Mouse (Mus musculus) lung, embryonic 16.5 days (tissue): ENCODE measurements around the gene Ankrd16. TPM values are rescaled to one million over a fixed set of nuclear protein-coding genes. Genes with fewer than 3 reads are reported as not detected.

Experiments used
- ATAC-seq: fragments of 200-750 bp; cut with Nextera tagmentation; 2 replicates; pipeline ENCODE4 v1.8.0; 2017; ENCODE audit warnings: low read depth, mild to moderate bottlenecking, moderate library complexity
- H3K27ac ChIP-seq: fragments of 300-500 bp; sonication (generic); 2 replicates; pipeline ENCODE4 v1.5.1; 2014; ENCODE audit warnings: mild to moderate bottlenecking, control low read depth, low read length
- H3K27me3 ChIP-seq: fragments of 300-500 bp; sonication (generic); 2 replicates; pipeline ENCODE4 v1.6.1; 2014; ENCODE audit warnings: low read depth, low read length, mixed read lengths; ENCODE audit not compliant: control insufficient read depth, insufficient read depth
- H3K36me3 ChIP-seq: fragments of 300-500 bp; sonication (generic); 2 replicates; pipeline ENCODE4 v1.6.1; 2014; ENCODE audit warnings: low read length; ENCODE audit not compliant: control insufficient read depth, insufficient read depth
- H3K4me1 ChIP-seq: fragments of 300-500 bp; sonication (generic); replicated peaks from 2 replicates; pipeline ENCODE4 v1.6.1; 2014; ENCODE audit warnings: low read length, mixed read lengths; ENCODE audit not compliant: control insufficient read depth, insufficient read depth
- H3K4me2 ChIP-seq: fragments of 300-500 bp; sonication (generic); 2 replicates; pipeline ENCODE4 v1.6.1; 2014; ENCODE audit warnings: low read depth, low read length, control low read depth
- H3K4me3 ChIP-seq: fragments of 300-500 bp; sonication (generic); 2 replicates; pipeline ENCODE4 v1.5.1; 2014; ENCODE audit warnings: mild to moderate bottlenecking, low read length, control low read depth
- H3K9ac ChIP-seq: fragments of 300-500 bp; sonication (generic); 2 replicates; pipeline ENCODE4 v1.6.1; 2014; ENCODE audit warnings: low read length, control low read depth
- H3K9me3 ChIP-seq: fragments of 300-500 bp; sonication (generic); 2 replicates; pipeline ENCODE4 v1.6.1; 2016; ENCODE audit warnings: low read length; ENCODE audit not compliant: control insufficient read depth
- whole genome bisulfite sequencing: fragments of 180-500 bp; shearing (Covaris S2); extraction: QIAGEN DNeasy Blood & Tissue Kit; methylation state at CpG from one replicate; pipeline ENCODE4 v1.1.7; 2014; 5-methylcytosine and 5-hydroxymethylcytosine counted together
- polyA plus RNA-seq: library from polyadenylated mRNA; unstranded; fragments of >200 nt; fragmentation: Nextera tagmentation; extraction: Ambion mirVana; gene quantifications from 2 replicates; pipeline ENCODE4 v1.2.1, GENCODE M21; 2015

The Ankrd16 gene
- 38.6 and 40.6 TPM in 2 replicates for polyA plus RNA-seq

DNA sequence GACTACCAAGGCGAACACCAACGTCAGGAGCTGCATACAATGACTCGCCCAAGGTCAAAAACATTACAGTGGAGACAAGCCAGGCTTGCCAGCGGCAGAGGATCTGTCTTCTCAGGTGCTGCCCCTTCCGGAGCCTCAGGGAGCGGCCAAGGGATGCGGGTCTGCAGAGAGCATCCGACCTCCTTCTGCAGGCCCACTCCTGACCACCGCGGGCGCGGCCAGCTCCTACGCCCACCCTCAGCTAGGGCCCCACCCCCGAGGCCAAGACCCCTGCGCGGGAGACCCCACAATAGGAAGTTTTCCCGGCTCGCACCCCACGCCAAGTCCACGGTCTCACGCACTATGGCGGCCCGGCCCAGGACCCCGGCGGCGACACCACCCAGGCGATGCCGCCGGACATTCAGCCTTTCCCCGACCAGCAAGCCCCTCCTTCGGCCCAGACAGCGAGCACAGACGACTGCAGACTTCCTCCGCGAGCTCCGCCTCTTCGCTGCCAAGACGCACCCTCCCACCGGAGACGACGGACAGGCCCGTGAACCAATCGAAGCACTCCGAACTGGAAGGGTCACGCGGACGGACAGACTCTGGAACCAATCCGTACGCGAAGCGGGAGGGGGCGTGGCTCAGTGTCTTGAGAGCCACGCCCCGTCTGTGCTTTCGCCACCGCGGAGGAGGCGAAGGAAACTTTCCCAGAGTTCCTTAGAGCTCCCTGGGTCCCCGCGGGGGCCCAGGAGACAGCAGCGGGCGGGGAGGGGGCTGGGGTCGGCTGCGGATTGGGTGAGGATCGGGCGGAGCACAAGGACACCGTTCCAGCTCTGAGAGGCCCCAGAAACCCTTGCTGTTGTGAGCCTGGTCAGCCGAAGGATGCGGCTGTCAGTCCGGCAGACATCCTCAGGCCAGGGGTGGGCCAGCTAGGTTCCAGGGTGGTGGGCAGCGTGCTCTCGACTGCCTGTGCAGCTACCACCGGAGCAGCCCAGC, at the start of gene Ankrd16, which contains the start of gene Fbh1:
TSS of gene Ankrd16 (plus strand) at position 786 of the 978 bp plus-strand sequence.
TSS of gene Fbh1 (minus strand) at position 492 of the 978 bp plus-strand sequence.
- Histone ChIP-seq H3K36me3 (peaks cover 10% of the 10 kb centered on the region), H3K4me3 (peak within 1 kb of the TSS; percentile 80), H3K27ac (peak within 1 kb of the TSS; percentile 97), H3K9ac (peak within 1 kb of the TSS; percentile 90), H3K27me3 (no peaks in the 10 kb centered on the region), H3K4me1 (peaks cover 18% of the 10 kb centered on the region), H3K9me3 (no peaks in the 10 kb centered on the region), H3K4me2 (peak within 1 kb of the TSS; percentile 84)
- under 1% methylated on average over 73 of the region's 73 CpGs for WGBS
- peak; percentile 96 for ATAC-seq

DNA sequence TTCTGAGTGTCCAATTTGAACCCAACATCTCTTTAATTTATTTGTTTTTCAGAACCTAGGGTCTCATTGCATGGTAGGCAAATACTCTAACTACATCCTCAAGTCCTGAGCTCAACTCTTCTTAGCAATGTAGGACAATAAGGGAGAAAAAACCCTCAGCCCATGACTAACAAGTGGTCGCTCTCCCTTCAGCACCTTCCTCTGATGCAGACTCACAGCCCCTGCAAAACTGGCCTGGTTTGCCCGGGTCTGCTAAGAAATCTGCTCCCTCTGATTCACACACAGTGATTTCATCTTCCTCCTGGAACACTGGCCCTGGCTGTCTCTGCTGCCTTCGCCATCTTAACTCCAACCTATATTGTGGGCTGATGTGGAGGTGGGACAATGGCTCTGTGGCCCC, 48.6 kb upstream of the Ankrd16 start:
- no peak overlapping the region for H3K4me2 ChIP-seq
- ATAC-seq: no peak
- no peaks in the 10 kb centered on the region for H3K27me3 ChIP-seq
- H3K36me3 ChIP-seq: no peaks in the 10 kb centered on the region
- WGBS: 52% methylated on average over 3 of the region's 3 CpGs
- H3K4me3 ChIP-seq: no peak overlapping the region
- H3K27ac ChIP-seq: no peak overlapping the region
- H3K9me3 ChIP-seq: no peaks in the 10 kb centered on the region
- H3K4me1 ChIP-seq: no peaks in the 10 kb centered on the region
- H3K9ac ChIP-seq: no peak overlapping the region

DNA sequence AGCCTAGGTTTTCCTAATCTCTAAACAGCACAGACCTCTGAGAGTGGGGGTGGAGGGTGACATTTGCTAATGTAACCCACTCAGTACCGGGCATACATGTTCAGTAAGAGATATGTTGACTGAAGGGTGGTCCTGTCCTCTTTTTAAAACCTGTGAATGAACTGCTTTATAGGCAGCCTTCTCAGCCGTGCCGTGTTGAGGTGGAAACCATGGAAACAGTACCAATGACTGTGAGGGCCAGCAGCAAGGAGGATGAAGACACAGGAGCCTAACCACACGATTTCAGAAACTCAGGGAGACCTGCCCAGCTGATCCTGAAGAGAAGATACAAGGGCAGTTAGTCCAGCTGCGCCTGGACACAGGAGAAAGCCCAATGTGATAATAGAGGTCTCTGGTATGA, 44.7 kb upstream of the Ankrd16 start:
- 61% methylated on average over 5 of the region's 5 CpGs for WGBS

DNA sequence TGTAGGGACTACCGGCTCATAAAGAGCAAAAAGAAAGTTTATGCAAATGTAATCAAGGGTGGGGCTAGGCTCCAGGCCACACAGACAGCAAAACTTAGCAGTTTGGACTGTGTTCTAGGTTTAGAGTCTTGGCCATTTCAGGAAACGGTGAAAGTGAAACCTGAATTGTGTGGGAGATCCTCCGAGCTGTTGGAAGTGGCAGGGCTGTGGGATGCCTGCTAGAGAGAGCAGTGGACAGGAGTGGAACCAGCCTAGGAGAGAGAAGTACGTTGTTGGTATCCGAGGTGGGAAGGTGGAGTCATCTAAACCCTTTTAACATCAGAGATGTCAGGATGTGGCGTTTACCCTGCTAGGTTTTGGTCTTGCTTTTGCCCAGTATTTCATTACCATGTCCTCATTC, 41.8 kb upstream of the Ankrd16 start:
- Histone ChIP-seq H3K27ac (no peak overlapping the region), H3K36me3 (peaks cover 9% of the 10 kb centered on the region; the same call in 1 of the 2 replicates), H3K9me3 (no peaks in the 10 kb centered on the region), H3K4me3 (no peak overlapping the region), H3K9ac (no peak overlapping the region), H3K4me1 (no peaks in the 10 kb centered on the region), H3K4me2 (no peak overlapping the region), H3K27me3 (no peaks in the 10 kb centered on the region)
- 82% methylated on average over 6 of the region's 6 CpGs for WGBS
- ATAC-seq: no peak

More for the DNA sequence above, 44.7 kb upstream of the Ankrd16 start:
- no peak for ATAC-seq
- Histone ChIP-seq H3K4me3 (no peak overlapping the region), H3K27me3 (no peaks in the 10 kb centered on the region), H3K9me3 (no peaks in the 10 kb centered on the region), H3K9ac (no peak overlapping the region), H3K27ac (no peak overlapping the region), H3K4me1 (no peaks in the 10 kb centered on the region), H3K36me3 (no peaks in the 10 kb centered on the region), H3K4me2 (no peak overlapping the region)

DNA sequence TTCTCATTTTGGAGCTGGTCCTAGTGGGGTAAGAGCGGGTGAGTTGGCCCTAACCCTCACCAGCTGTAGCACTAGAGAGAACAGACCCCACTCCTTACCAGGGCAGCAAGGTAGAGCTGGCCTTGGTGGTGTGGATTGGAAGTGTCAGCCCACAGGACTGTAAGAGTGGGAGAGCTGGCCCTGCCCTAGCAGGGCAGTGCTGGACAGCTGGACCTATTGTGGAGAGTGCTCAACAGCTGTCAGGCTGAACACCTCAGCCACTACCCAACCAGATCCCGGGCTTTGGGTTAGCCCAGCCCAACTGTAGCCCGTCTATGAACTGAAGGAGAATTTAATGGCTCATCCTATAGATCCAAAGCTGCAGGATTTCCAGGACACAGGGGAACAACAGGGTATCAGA, 38.9 kb upstream of the Ankrd16 start:
- H3K9ac ChIP-seq: no peak overlapping the region
- no peaks in the 10 kb centered on the region for H3K9me3 ChIP-seq
- peaks cover 35% of the 10 kb centered on the region for H3K36me3 ChIP-seq
- no peak overlapping the region for H3K4me2 ChIP-seq
- no peak overlapping the region for H3K4me3 ChIP-seq
- no peak for ATAC-seq
- 84% methylated on average over 3 of the region's 3 CpGs for WGBS
- H3K27me3 ChIP-seq: no peaks in the 10 kb centered on the region
- no peak overlapping the region for H3K27ac ChIP-seq
- no peaks in the 10 kb centered on the region for H3K4me1 ChIP-seq

DNA sequence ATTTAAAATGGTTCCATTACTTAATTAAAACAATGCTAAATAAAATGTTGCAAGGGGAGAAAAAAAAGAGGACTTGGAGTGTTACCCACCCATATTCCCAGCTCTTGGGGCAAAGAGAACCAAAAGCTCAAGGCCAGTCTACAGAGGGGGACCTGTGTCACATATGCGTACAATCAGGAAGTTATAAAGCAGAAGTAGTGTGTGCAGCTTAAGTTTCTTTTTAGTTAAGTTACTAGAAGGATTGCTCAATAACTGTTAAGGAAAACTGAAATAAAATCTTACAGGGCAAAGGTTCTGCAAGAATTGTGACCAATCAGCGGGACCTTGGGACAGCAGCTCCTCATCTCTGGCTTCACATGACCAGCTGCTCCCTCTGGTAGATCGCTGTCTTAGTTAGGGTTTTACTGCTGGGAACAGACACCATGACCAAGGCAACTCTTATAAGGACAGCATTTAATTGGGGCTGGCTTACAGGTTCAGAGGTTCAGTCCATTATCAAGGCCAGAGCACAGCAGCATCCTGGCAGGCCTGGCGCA, 38.1 kb upstream of the Ankrd16 start:
- no peaks in the 10 kb centered on the region for H3K4me1 ChIP-seq
- no peak overlapping the region for H3K27ac ChIP-seq
- H3K27me3 ChIP-seq: no peaks in the 10 kb centered on the region
- WGBS: 95% methylated on average over 4 of the region's 4 CpGs
- no peak overlapping the region for H3K9ac ChIP-seq
- no peak for ATAC-seq
- H3K4me3 ChIP-seq: no peak overlapping the region
- no peaks in the 10 kb centered on the region for H3K9me3 ChIP-seq
- H3K4me2 ChIP-seq: no peak overlapping the region
- peaks cover 38% of the 10 kb centered on the region for H3K36me3 ChIP-seq

DNA sequence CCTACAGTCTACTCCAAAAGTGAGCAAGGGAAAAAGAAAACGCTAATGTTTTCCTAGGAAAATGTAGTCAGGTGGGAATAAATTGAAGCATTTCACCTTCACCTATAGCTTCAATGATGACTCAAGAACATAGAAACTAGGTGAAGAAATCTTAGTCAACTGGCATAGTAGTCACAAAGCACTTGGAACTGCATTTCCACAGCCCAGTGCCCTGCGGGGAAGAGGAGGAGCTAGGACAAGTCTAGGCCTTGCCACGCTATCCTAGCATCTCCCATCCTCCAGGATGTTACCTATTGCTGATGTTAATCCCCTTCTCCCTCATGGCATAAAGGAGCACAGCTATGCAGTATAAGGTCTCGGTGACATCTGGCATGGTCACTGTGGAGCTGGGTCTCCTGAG, 15.1 kb upstream of the Ankrd16 start:
- Histone ChIP-seq H3K4me3 (no peak overlapping the region), H3K4me1 (no peaks in the 10 kb centered on the region), H3K36me3 (peaks cover 73% of the 10 kb centered on the region), H3K9me3 (no peaks in the 10 kb centered on the region), H3K4me2 (no peak overlapping the region), H3K27me3 (no peaks in the 10 kb centered on the region), H3K9ac (no peak overlapping the region), H3K27ac (no peak overlapping the region)
- WGBS: 93% methylated on average over 4 of the region's 4 CpGs
- ATAC-seq: no peak

DNA sequence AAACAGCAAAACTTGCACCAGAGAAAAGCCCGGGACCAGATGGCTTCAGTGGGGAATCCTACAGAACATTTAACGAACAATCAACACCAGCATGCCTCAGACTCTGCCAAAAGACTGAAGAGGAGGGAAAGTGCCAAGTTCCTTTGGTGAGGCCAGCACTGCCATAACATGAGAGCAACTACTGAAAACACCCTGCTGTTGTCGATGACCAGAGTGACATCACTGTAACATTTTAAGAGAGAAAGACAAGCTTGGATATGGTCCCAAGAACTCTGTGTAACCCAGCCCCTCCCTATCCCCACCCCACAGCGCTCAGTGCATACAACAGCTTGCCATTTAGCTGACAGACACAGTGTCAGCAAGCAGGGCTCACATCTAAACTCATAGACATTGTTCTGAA, 12.0 kb upstream of the Ankrd16 start:
- H3K9me3 ChIP-seq: no peaks in the 10 kb centered on the region
- peaks cover 51% of the 10 kb centered on the region for H3K36me3 ChIP-seq
- no peak overlapping the region for H3K9ac ChIP-seq
- ATAC-seq: peak; percentile 77
- H3K27me3 ChIP-seq: no peaks in the 10 kb centered on the region
- H3K4me1 ChIP-seq: no peaks in the 10 kb centered on the region
- no peak overlapping the region for H3K4me3 ChIP-seq
- H3K27ac ChIP-seq: no peak overlapping the region
- WGBS: 63% methylated on average over 4 of the region's 4 CpGs
- H3K4me2 ChIP-seq: no peak overlapping the region

DNA sequence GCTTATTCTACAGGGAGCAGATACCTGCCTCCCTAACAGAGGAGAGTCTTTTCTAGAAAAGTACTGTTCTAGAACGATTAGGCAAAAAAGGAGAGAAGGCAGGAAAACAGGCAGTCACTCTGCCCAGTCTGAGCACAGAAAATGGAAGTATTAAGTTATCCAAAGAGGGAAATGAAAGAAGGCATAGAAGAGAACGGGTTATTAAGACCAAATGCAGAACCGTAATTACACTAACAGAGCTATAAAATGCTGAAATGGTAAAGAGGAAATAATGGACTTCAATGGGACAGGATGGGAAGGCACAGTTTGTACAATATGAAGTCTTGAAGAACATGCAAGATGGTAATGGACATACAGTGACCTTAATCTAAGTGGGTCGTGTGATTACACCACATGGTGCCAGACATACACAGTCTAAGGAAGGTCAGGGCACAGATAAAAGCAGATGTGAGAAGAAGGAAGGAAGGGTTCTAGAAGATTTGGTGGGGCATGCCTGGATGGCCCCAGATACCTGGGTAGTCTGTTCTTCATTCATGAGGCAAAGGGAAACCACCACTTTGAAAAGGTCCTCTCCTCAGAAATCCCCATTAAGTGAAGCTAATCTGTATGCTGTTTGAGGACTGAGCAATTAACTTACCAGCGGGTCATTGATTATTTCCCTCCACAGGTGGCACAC, 11.1 kb upstream of the Ankrd16 start:
- 82% methylated on average over 5 of the region's 5 CpGs for WGBS
- Histone ChIP-seq H3K9ac (no peak overlapping the region), H3K4me1 (no peaks in the 10 kb centered on the region), H3K27ac (no peak overlapping the region), H3K4me3 (no peak overlapping the region), H3K27me3 (no peaks in the 10 kb centered on the region), H3K9me3 (no peaks in the 10 kb centered on the region), H3K36me3 (peaks cover 45% of the 10 kb centered on the region), H3K4me2 (no peak overlapping the region)
- ATAC-seq: no peak
